Mouse (Mus musculus): ENCODE results near the gene 2310022B05Rik.

GRCm38 (mm10) chr8:124702183-124702582 lies 39.0 kb upstream of the 2310022B05Rik start:
- TF ChIP-seq EP300 (IDR thresholded peaks at IDR 0.05; ENCODE audit: low read depth) (no peak), CTCF (IDR thresholded peaks at IDR 0.05; ENCODE audit: low read depth) (no peak)

Measured in liver, postnatal 0 days (tissue).